Mouse (Mus musculus): Measurements from ENCODE around the gene Btbd9. TPM values are rescaled to one million over a fixed set of nuclear protein-coding genes. Genes with fewer than 3 reads are reported as not detected.

Gene Btbd9
- total RNA-seq, 1 experiment = 28.2 TPM

DNA sequence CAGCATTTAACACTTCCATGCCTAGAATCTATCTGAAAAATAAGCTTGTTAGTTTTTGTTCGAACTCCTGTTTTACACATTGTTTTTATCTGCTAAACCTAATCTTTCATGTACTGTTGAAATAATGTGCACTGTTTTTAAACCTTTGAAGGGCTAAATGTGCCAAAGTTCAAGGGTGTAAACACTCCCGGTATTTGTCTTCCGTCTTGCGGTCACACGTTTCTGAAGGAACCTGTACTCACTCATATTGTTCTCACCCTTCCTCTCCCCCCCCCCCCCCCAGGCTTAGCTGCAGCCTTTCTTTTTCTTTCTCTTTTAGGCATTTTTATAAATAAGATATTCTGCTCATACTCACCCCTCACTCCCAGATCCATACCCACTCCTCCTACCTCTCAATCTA is 212.9 kb downstream of the Btbd9 start:
- Histone ChIP-seq H3K36me3 (ENCODE audit: control insufficient read depth, insufficient read depth, low read length, poor library complexity, severe bottlenecking) (no peaks in the 10 kb centered on the region), H3K4me1 (ENCODE audit: control insufficient read depth in 2 of 2, insufficient read depth in 2 of 2, low read length in 2 of 2, poor library complexity in 1 of 2) (peaks cover 0 to 3% of the 10 kb centered on the region in 2 experiments; a peak in 1 of 4 replicates), H3K9me3 (ENCODE audit: control insufficient read depth, insufficient read depth, low read depth, low read length) (no peaks in the 10 kb centered on the region), H3K9ac (ENCODE audit: insufficient read depth, low read depth, low read length, poor library complexity, severe bottlenecking) (no peak overlapping the region), H3K27ac (ENCODE audit: insufficient read depth, low read depth, low read length, poor library complexity, severe bottlenecking) (no peak overlapping the region), H3K4me3 (ENCODE audit: insufficient read depth in 1 of 2, low read depth in 1 of 2, low read length in 2 of 2, poor library complexity in 1 of 2, severe bottlenecking in 1 of 2) (no peak overlapping the region)
- in situ Hi-C loops (cut with MboI; ENCODE audit: low sequenced_read_pairs in 2 of 2, unreplicated experiment in 2 of 2) = no loop called here
- no peak for DNase-seq (ENCODE audit: low read depth, low spot score)
- TF ChIP-seq MAFK (IDR thresholded peaks at IDR 0.05; ENCODE audit: insufficient read depth, low read depth, low read length) (no peak), ZNF384 (IDR thresholded peaks at IDR 0.05; ENCODE audit: low read depth, low read length) (no peak), ZC3H11A (IDR thresholded peaks at IDR 0.05; ENCODE audit: borderline replicate concordance, low read depth, low read length) (no peak), CHD2 (IDR thresholded peaks at IDR 0.05; ENCODE audit: low read depth, low read length) (no peak), HCFC1 (IDR thresholded peaks at IDR 0.05; ENCODE audit: borderline replicate concordance, insufficient read depth, low read length) (no peak)

DNA sequence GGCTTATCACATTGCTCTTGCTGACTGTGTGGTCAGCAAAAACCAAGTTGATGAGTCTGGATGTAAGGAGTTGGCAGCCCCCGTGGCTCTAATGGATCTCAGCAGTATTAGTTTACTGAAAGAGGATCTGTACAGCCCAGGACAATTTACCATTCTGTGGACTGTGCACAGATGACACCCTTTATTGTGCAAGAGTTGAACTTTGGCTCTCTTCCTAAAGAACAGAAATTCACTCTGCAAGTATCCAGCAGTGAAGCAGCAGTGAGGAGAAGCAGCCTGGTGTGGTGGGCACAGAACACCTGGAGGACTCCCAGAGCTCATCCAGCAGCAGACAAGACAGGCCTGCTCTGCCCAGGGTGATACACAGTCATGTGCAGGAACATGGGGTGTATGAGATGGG is 215.6 kb downstream of the Btbd9 start:
- no peak for DNase-seq (ENCODE audit: low read depth, low spot score)
- peaks cover 0 to 3% of the 10 kb centered on the region in 2 experiments; a peak in 1 of 4 replicates for H3K4me1 ChIP-seq (ENCODE audit: control insufficient read depth in 2 of 2, insufficient read depth in 2 of 2, low read length in 2 of 2, poor library complexity in 1 of 2)
- no peak overlapping the region for H3K9ac ChIP-seq (ENCODE audit: insufficient read depth, low read depth, low read length, poor library complexity, severe bottlenecking)
- in situ Hi-C loops (cut with MboI; ENCODE audit: low sequenced_read_pairs in 2 of 2, unreplicated experiment in 2 of 2) = no loop called here
- H3K27ac ChIP-seq (ENCODE audit: insufficient read depth, low read depth, low read length, poor library complexity, severe bottlenecking) = no peak overlapping the region
- no peaks in the 10 kb centered on the region for H3K9me3 ChIP-seq (ENCODE audit: control insufficient read depth, insufficient read depth, low read depth, low read length)
- no peak overlapping the region for H3K4me3 ChIP-seq (ENCODE audit: insufficient read depth in 1 of 2, low read depth in 1 of 2, low read length in 2 of 2, poor library complexity in 1 of 2, severe bottlenecking in 1 of 2)
- TF ChIP-seq HCFC1 (IDR thresholded peaks at IDR 0.05; ENCODE audit: borderline replicate concordance, insufficient read depth, low read length) = no peak
- no peak for TF ChIP-seq MAFK (IDR thresholded peaks at IDR 0.05; ENCODE audit: insufficient read depth, low read depth, low read length)
- no peaks in the 10 kb centered on the region for H3K36me3 ChIP-seq (ENCODE audit: control insufficient read depth, insufficient read depth, low read length, poor library complexity, severe bottlenecking)

GRCm38 (mm10) chr17:30359392-30359791 is 216.9 kb downstream of the Btbd9 start:
- no peak overlapping the region for H3K4me3 ChIP-seq (ENCODE audit: insufficient read depth in 1 of 2, low read depth in 1 of 2, low read length in 2 of 2, poor library complexity in 1 of 2, severe bottlenecking in 1 of 2)
- no peak for DNase-seq (ENCODE audit: low read depth, low spot score)
- H3K9me3 ChIP-seq (ENCODE audit: control insufficient read depth, insufficient read depth, low read depth, low read length) = no peaks in the 10 kb centered on the region
- no peak overlapping the region for H3K9ac ChIP-seq (ENCODE audit: insufficient read depth, low read depth, low read length, poor library complexity, severe bottlenecking)
- no peak overlapping the region for H3K27ac ChIP-seq (ENCODE audit: insufficient read depth, low read depth, low read length, poor library complexity, severe bottlenecking)
- H3K4me1 ChIP-seq (ENCODE audit: control insufficient read depth in 2 of 2, insufficient read depth in 2 of 2, low read length in 2 of 2, poor library complexity in 1 of 2) = peaks cover 0 to 3% of the 10 kb centered on the region in 2 experiments; a peak in 1 of 4 replicates
- TF ChIP-seq ZC3H11A (IDR thresholded peaks at IDR 0.05; ENCODE audit: borderline replicate concordance, low read depth, low read length) (no peak), ZNF384 (IDR thresholded peaks at IDR 0.05; ENCODE audit: low read depth, low read length) (no peak), CHD2 (IDR thresholded peaks at IDR 0.05; ENCODE audit: low read depth, low read length) (no peak), HCFC1 (IDR thresholded peaks at IDR 0.05; ENCODE audit: borderline replicate concordance, insufficient read depth, low read length) (no peak), MAFK (IDR thresholded peaks at IDR 0.05; ENCODE audit: insufficient read depth, low read depth, low read length) (no peak)
- H3K36me3 ChIP-seq (ENCODE audit: control insufficient read depth, insufficient read depth, low read length, poor library complexity, severe bottlenecking) = no peaks in the 10 kb centered on the region
- in situ Hi-C loops (cut with MboI; ENCODE audit: low sequenced_read_pairs in 2 of 2, unreplicated experiment in 2 of 2) = no loop called here

DNA sequence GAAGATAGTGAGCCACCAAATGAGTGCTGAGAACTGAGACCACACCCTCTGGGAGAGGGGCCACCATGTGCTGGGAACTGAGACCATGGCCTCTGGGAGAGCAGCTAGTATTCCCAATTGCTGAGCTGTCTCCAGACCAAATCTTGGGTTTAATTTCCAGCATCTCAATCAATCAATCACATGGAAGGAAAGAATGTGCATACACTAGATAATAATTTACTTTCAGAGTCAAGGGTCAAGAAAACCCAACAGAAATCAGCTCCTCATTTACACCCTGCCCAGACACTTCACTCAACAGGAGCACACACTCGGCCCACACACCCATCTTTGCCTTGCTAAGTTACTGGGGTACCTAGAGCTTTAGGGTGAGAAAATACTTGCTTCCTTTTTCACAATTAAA is 220.9 kb downstream of the Btbd9 start:
- in situ Hi-C loops (cut with MboI; ENCODE audit: low sequenced_read_pairs in 2 of 2, unreplicated experiment in 2 of 2) = no loop called here
- TF ChIP-seq HCFC1 (IDR thresholded peaks at IDR 0.05; ENCODE audit: borderline replicate concordance, insufficient read depth, low read length) (no peak), ZC3H11A (IDR thresholded peaks at IDR 0.05; ENCODE audit: borderline replicate concordance, low read depth, low read length) (no peak), ZNF384 (IDR thresholded peaks at IDR 0.05; ENCODE audit: low read depth, low read length) (no peak), CHD2 (IDR thresholded peaks at IDR 0.05; ENCODE audit: low read depth, low read length) (no peak), MAFK (IDR thresholded peaks at IDR 0.05; ENCODE audit: insufficient read depth, low read depth, low read length) (no peak)
- H3K4me3 ChIP-seq (ENCODE audit: insufficient read depth in 1 of 2, low read depth in 1 of 2, low read length in 2 of 2, poor library complexity in 1 of 2, severe bottlenecking in 1 of 2) = no peak overlapping the region

DNA sequence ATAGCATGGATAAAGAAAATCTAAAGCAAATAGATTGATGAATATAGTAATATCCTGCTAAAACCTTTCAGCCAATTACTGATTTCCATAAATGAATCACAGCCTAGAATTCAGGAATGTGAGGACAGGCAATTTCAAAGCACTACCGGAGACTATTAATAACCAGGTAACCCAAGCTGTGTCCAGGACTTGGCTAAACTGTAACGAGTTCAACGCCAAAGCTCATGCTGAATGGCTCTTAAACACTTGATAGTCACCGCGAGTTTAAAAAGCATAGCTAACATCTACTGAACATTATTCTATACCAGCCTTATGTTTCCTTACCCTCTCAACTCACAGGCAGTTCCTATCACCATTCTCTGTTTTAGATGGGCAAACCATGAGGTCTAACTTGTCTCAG is 221.9 kb downstream of the Btbd9 start:
- H3K27ac ChIP-seq (ENCODE audit: insufficient read depth, low read depth, low read length, poor library complexity, severe bottlenecking) = no peak overlapping the region
- no peaks in the 10 kb centered on the region for H3K36me3 ChIP-seq (ENCODE audit: control insufficient read depth, insufficient read depth, low read length, poor library complexity, severe bottlenecking)
- H3K4me1 ChIP-seq (ENCODE audit: control insufficient read depth in 2 of 2, insufficient read depth in 2 of 2, low read length in 2 of 2, poor library complexity in 1 of 2) = peaks cover 0 to under 1% of the 10 kb centered on the region in 2 experiments; a peak in 1 of 4 replicates
- H3K9me3 ChIP-seq (ENCODE audit: control insufficient read depth, insufficient read depth, low read depth, low read length) = no peaks in the 10 kb centered on the region
- no peak for DNase-seq (ENCODE audit: low read depth, low spot score)
- TF ChIP-seq HCFC1 (IDR thresholded peaks at IDR 0.05; ENCODE audit: borderline replicate concordance, insufficient read depth, low read length) (no peak), ZC3H11A (IDR thresholded peaks at IDR 0.05; ENCODE audit: borderline replicate concordance, low read depth, low read length) (no peak), MAFK (IDR thresholded peaks at IDR 0.05; ENCODE audit: insufficient read depth, low read depth, low read length) (no peak), CHD2 (IDR thresholded peaks at IDR 0.05; ENCODE audit: low read depth, low read length) (no peak), ZNF384 (IDR thresholded peaks at IDR 0.05; ENCODE audit: low read depth, low read length) (no peak)
- H3K4me3 ChIP-seq (ENCODE audit: insufficient read depth in 1 of 2, low read depth in 1 of 2, low read length in 2 of 2, poor library complexity in 1 of 2, severe bottlenecking in 1 of 2) = no peak overlapping the region
- in situ Hi-C loops (cut with MboI; ENCODE audit: low sequenced_read_pairs in 2 of 2, unreplicated experiment in 2 of 2) = no loop called here
- H3K9ac ChIP-seq (ENCODE audit: insufficient read depth, low read depth, low read length, poor library complexity, severe bottlenecking) = no peak overlapping the region

More for the DNA sequence above, 220.9 kb downstream of the Btbd9 start:
- no peak for DNase-seq (ENCODE audit: low read depth, low spot score)
- no peaks in the 10 kb centered on the region for H3K36me3 ChIP-seq (ENCODE audit: control insufficient read depth, insufficient read depth, low read length, poor library complexity, severe bottlenecking)
- H3K27ac ChIP-seq (ENCODE audit: insufficient read depth, low read depth, low read length, poor library complexity, severe bottlenecking) = no peak overlapping the region
- no peaks in the 10 kb centered on the region for H3K9me3 ChIP-seq (ENCODE audit: control insufficient read depth, insufficient read depth, low read depth, low read length)
- no peaks in the 10 kb centered on the region for H3K4me1 ChIP-seq (ENCODE audit: control insufficient read depth in 2 of 2, insufficient read depth in 2 of 2, low read length in 2 of 2, poor library complexity in 1 of 2)
- H3K9ac ChIP-seq (ENCODE audit: insufficient read depth, low read depth, low read length, poor library complexity, severe bottlenecking) = no peak overlapping the region
